Mouse (Mus musculus) CH12.LX (cell line): ENCODE measurements around the gene Tas1r1.

Experiments
- CHD2 ChIP-seq: IDR thresholded peaks from 2 replicates; pipeline ENCODE4 v1.6.1; 2011; ENCODE audit warnings: low read length, improper control_type of control experiment
- CTCF ChIP-seq, 2 experiments: IDR thresholded peaks in 1 of 2; conservative IDR thresholded peaks in 1 of 2; 2 replicates each; pipeline ENCODE4 v1.5.1; 2011 to 2012; ENCODE audit warnings: low read depth in 2 of 2, low read length in 2 of 2, improper control_type of control experiment in 1 of 2, inconsistent platforms in 1 of 2, mild to moderate bottlenecking in 1 of 2, moderate library complexity in 1 of 2
- KAT2A ChIP-seq: IDR thresholded peaks from 2 replicates; pipeline ENCODE4 v1.6.1; 2012; ENCODE audit warnings: low read length, improper control_type of control experiment, inconsistent platforms; ENCODE audit not compliant: insufficient replicate concordance
- MAFK ChIP-seq: IDR thresholded peaks from 2 replicates; pipeline ENCODE4 v1.6.1; 2011; ENCODE audit warnings: low read length, improper control_type of control experiment; ENCODE audit not compliant: insufficient replicate concordance
- ZNF384 ChIP-seq: IDR thresholded peaks from 2 replicates; pipeline ENCODE4 v1.6.1; 2012; ENCODE audit warnings: low read depth, low read length, improper control_type of control experiment, inconsistent platforms

GRCm38 (mm10) chr4:152083611-152084220 is 45.3 kb upstream of the Tas1r1 start:
- TF ChIP-seq CTCF (conservative IDR thresholded peaks at IDR 0.05 in 1 of 2, IDR thresholded peaks at IDR 0.05 in 1 of 2; ENCODE audit: low read depth in 2 of 2, low read length in 2 of 2) (no peak), MAFK (no peak), CHD2 (no peak), ZNF384 (no peak), KAT2A (no peak)
